Mouse (Mus musculus) G1E (cell line): ENCODE measurements at regions not wholly inside any gene's neighbourhood (a gene's known extent, or its start where the extent isn't known, plus 50 kb on each side); places are given as distances from the start of the nearest gene placed in this dataset.

ENCODE experiments used
- ATAC-seq: 2 replicates; pipeline ENCODE4 v1.8.0; 2016; ENCODE audit warnings: mild to moderate bottlenecking; ENCODE audit not compliant: insufficient number of reproducible peaks, poor library complexity, low FRiP score, severe bottlenecking; ENCODE audit errors: extremely low read depth
- DNase-seq: peaks from one replicate; pipeline ENCODE4 v3.0.0; 2012; ENCODE audit warnings: low spot score
- H3K27me3 ChIP-seq: 2 replicates; pipeline ENCODE4 v1.6.1; 2012; ENCODE audit warnings: mild to moderate bottlenecking, low read length, inconsistent platforms; ENCODE audit not compliant: insufficient read depth
- H3K36me3 ChIP-seq: replicated peaks from 2 replicates; pipeline ENCODE3; 2012; ENCODE audit warnings: mild to moderate bottlenecking, inconsistent platforms
- H3K4me1 ChIP-seq: 2 replicates; pipeline ENCODE4 v1.6.1; 2012; ENCODE audit warnings: low read depth, low read length, inconsistent platforms, mixed read lengths; ENCODE audit not compliant: insufficient read depth
- H3K4me3 ChIP-seq: 2 replicates; pipeline ENCODE4 v1.5.1; 2012; ENCODE audit warnings: low read depth, mild to moderate bottlenecking, inconsistent platforms, low read length, moderate library complexity, mixed read lengths
- H3K9me3 ChIP-seq: replicated peaks from 2 replicates; pipeline ENCODE4 v1.6.1; 2012; ENCODE audit warnings: inconsistent platforms
- CTCF ChIP-seq: IDR thresholded peaks from 2 replicates; pipeline ENCODE4 v1.5.1; 2012; ENCODE audit warnings: low read depth, low read length, inconsistent platforms, mixed read lengths
- GATA1 ChIP-seq: IDR thresholded peaks from 2 replicates; pipeline ENCODE4 v1.6.1; 2012; ENCODE audit warnings: borderline replicate concordance, low read length, inconsistent platforms, mixed read lengths

GRCm38 (mm10) chr9:50443708-50444463 lies 50.4 kb upstream of the Plet1 start:
- Histone ChIP-seq H3K9me3 (no peaks in the 10 kb centered on the region), H3K4me1 (peaks cover 4% of the 10 kb centered on the region), H3K4me3 (no peak overlapping the region), H3K27me3 (peaks cover 4% of the 10 kb centered on the region), H3K36me3 (no peaks in the 10 kb centered on the region)
- DNase-seq (peak; percentile 38), ATAC-seq (no peak)
- TF ChIP-seq CTCF (peak; percentile 87), GATA1 (no peak)
